Mouse (Mus musculus) liver, embryonic 16.5 days (tissue): ENCODE results near the gene Eea1. TPM values are rescaled to one million over a fixed set of nuclear protein-coding genes. Genes with fewer than 3 reads are reported as not detected.
A peak's percentile ranks its signal among the peaks of the same experiment; 100 is the strongest.

Experiments
- ATAC-seq: fragments of 200-750 bp; cut with Nextera tagmentation; 2 replicates; pipeline ENCODE4 v1.8.0; 2017; ENCODE audit warnings: low read depth, mild to moderate bottlenecking, moderate number of reproducible peaks, moderate library complexity
- H3K27ac ChIP-seq: fragments of 300-500 bp; sonication (generic); 2 replicates; pipeline ENCODE4 v1.5.1; 2014; ENCODE audit warnings: mild to moderate bottlenecking, low read length
- H3K27me3 ChIP-seq: fragments of 300-500 bp; sonication (generic); 2 replicates; pipeline ENCODE4 v1.6.1; 2014; ENCODE audit warnings: low read depth, low read length, mixed read lengths; ENCODE audit not compliant: control insufficient read depth, insufficient read depth
- H3K36me3 ChIP-seq: fragments of 300-500 bp; sonication (generic); 2 replicates; pipeline ENCODE4 v1.6.1; 2014; ENCODE audit warnings: mild to moderate bottlenecking; ENCODE audit not compliant: control insufficient read depth, insufficient read depth
- H3K4me1 ChIP-seq: fragments of 300-500 bp; sonication (generic); 2 replicates; pipeline ENCODE4 v1.6.1; 2014; ENCODE audit warnings: low read depth, low read length, mixed read lengths; ENCODE audit not compliant: control insufficient read depth
- H3K4me2 ChIP-seq: fragments of 300-500 bp; sonication (generic); 2 replicates; pipeline ENCODE4 v1.6.1; 2014; ENCODE audit warnings: low read depth, low read length, mixed read lengths
- H3K4me3 ChIP-seq: fragments of 300-500 bp; sonication (generic); 2 replicates; pipeline ENCODE4 v1.5.1; 2014; ENCODE audit warnings: low read depth, mild to moderate bottlenecking, low read length
- H3K9ac ChIP-seq: fragments of 300-500 bp; sonication (generic); 2 replicates; pipeline ENCODE4 v1.6.1; 2014; ENCODE audit warnings: low read depth, low read length
- H3K9me3 ChIP-seq: fragments of 300-500 bp; sonication (generic); replicated peaks from 2 replicates; pipeline ENCODE4 v1.6.1; 2016; ENCODE audit warnings: low read length; ENCODE audit not compliant: control insufficient read depth
- WGBS: fragments of 180-500 bp; shearing (Covaris S2); extraction: QIAGEN DNeasy Blood & Tissue Kit; methylation state at CpG from one replicate; pipeline ENCODE4 v1.1.7; 2014; ENCODE audit not compliant: insufficient replicate concordance; 5-methylcytosine and 5-hydroxymethylcytosine counted together
- polyA plus RNA-seq: library from polyadenylated mRNA; unstranded; fragments of >200 nt; fragmentation: Nextera tagmentation; extraction: Ambion mirVana; gene quantifications from 2 replicates; pipeline ENCODE4 v1.2.1, GENCODE M21; 2015

Gene Eea1
- polyA plus RNA-seq, 1 experiment from 2014 or later = 7.5 TPM

DNA sequence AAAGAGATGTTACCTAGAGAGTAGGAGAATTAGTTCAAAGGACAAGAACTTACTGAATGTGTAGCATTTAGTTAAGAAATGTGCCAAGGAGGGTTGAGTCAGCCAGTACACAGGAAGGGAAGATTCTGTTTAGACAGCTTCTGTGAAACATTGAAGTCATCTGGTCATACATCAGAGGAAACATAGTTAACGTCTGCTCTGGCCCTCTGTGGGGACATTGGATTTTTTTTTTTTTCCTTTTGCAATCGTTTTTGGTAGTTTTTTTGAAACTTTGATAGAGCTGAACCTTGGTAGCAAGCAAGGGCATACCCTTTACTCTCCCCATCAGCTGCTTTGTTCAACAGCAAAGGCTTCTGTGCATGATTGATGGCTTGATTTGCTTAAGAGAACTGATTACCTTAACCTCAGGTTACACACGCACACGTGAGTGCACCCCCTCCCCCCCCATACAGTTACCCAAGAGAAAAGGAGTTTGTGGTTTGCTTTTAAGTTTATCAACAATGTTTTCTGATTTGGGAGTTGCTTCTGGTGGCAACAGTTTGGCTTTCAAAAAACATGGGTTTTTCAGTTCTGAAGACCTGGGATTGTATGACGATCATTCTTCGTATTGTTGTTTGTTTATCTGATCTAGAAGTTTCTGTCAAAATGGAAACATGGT, 1.4 kb downstream of the Eea1 start:
- no peak for ATAC-seq
- Histone ChIP-seq H3K27ac (no peak overlapping the region), H3K36me3 (no peaks in the 10 kb centered on the region; the same call in 1 of the 2 replicates), H3K4me2 (peak overlapping the region; percentile 82), H3K9ac (peak overlapping the region; percentile 86; the same call in 1 of the 2 replicates), H3K27me3 (no peaks in the 10 kb centered on the region), H3K4me3 (peak overlapping the region; percentile 85), H3K4me1 (peaks cover 17% of the 10 kb centered on the region), H3K9me3 (no peaks in the 10 kb centered on the region)
- WGBS = 30% methylated on average over 6 of the region's 6 CpGs

DNA sequence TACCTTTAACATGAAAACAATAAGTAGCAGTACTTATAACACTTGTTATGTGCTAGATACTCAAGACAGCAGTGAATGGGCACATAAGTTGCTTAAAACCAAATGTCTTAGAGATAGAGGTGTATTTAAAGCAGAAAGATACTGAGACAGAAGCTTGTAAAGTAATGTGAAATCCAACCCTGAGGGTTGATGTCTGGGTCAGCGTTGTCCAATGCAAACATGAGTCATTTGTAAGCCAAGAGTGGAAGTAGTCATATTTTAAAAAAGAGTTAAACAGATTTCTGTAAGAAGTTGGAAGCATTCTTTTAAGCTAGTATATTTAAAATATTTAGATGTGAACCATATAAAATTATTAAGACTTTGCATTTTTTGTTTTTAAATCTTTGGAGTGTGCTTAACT, 4.6 kb downstream of the Eea1 start:
- no peaks in the 10 kb centered on the region; the same call in 1 of the 2 replicates for H3K36me3 ChIP-seq
- H3K4me2 ChIP-seq = no peak overlapping the region
- H3K4me3 ChIP-seq = no peak overlapping the region
- WGBS = 86% methylated on average over 1 of the region's 1 CpGs
- peaks cover 10% of the 10 kb centered on the region for H3K4me1 ChIP-seq
- no peaks in the 10 kb centered on the region for H3K9me3 ChIP-seq
- no peak overlapping the region for H3K27ac ChIP-seq
- no peak for ATAC-seq
- H3K9ac ChIP-seq = no peak overlapping the region
- H3K27me3 ChIP-seq = no peaks in the 10 kb centered on the region

- no peaks in the 10 kb centered on the region for H3K9me3 ChIP-seq
- no peaks in the 10 kb centered on the region for H3K36me3 ChIP-seq
- H3K4me1 ChIP-seq = no peaks in the 10 kb centered on the region; the same call in none of the 2 replicates
- H3K4me3 ChIP-seq = no peak overlapping the region
- ATAC-seq = no peak
- no peak overlapping the region for H3K9ac ChIP-seq
- H3K27me3 ChIP-seq = no peaks in the 10 kb centered on the region
- no peak overlapping the region for H3K4me2 ChIP-seq
- H3K27ac ChIP-seq = no peak overlapping the region
- WGBS = 73% methylated on average over 3 of the region's 3 CpGs
These were observed 9.0 kb downstream of the Eea1 start for GRCm38 (mm10) chr10:95949410-95949809.

- Histone ChIP-seq H3K4me3 (no peak overlapping the region), H3K27ac (no peak overlapping the region), H3K4me2 (no peak overlapping the region), H3K36me3 (no peaks in the 10 kb centered on the region), H3K9me3 (no peaks in the 10 kb centered on the region), H3K4me1 (no peaks in the 10 kb centered on the region; the same call in none of the 2 replicates), H3K27me3 (no peaks in the 10 kb centered on the region), H3K9ac (no peak overlapping the region)
- WGBS = 73% methylated on average over 5 of the region's 5 CpGs
- no peak for ATAC-seq
These were observed 9.7 kb downstream of the Eea1 start for GRCm38 (mm10) chr10:95950194-95950593.

DNA sequence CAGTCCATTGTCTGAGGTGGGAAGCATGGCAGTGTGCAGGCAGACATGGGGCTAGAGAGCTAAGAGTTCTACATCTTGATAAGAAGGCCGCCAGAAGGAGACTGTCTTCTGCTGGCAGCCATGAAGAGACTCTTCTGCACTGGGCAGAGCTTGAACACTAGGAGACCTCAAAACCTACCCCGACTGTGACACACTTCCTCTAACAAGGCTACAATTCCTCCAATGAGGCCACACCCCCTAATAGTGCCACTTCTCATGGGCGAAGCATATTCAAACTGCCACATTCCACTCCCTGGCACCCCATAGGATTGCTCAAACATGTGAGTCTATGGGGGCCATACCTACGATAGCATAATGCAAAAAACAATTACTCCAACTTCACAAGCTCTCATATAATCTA, 10.3 kb downstream of the Eea1 start:
- no peak overlapping the region for H3K4me3 ChIP-seq
- H3K9ac ChIP-seq = no peak overlapping the region
- no peaks in the 10 kb centered on the region for H3K36me3 ChIP-seq
- H3K27me3 ChIP-seq = no peaks in the 10 kb centered on the region
- H3K9me3 ChIP-seq = no peaks in the 10 kb centered on the region
- H3K27ac ChIP-seq = no peak overlapping the region
- H3K4me2 ChIP-seq = no peak overlapping the region
- 68% methylated on average over 4 of the region's 4 CpGs for WGBS
- no peaks in the 10 kb centered on the region; the same call in none of the 2 replicates for H3K4me1 ChIP-seq
- no peak for ATAC-seq

DNA sequence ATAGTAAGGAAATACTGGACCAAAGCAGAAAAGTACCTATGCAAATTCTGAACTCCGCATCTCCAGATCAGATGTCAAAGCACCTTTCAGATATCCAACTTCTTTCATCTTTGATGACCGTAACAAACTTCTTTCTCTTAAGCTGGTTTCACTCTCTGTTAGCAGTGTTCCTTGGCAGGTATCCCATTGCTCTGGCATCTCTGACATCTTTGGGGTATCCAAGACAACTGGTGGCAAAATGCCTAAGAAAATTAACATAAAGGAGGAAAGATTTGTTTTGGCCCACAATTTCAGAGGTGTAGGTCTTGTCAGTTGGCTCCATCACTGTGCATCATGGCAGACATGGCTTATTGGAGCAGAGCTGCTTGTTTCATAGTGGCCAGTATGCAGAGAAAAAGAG, 10.9 kb downstream of the Eea1 start:
- Histone ChIP-seq H3K4me3 (no peak overlapping the region), H3K4me2 (no peak overlapping the region), H3K27ac (no peak overlapping the region), H3K27me3 (no peaks in the 10 kb centered on the region), H3K9ac (no peak overlapping the region), H3K9me3 (no peaks in the 10 kb centered on the region), H3K4me1 (no peaks in the 10 kb centered on the region; the same call in none of the 2 replicates), H3K36me3 (no peaks in the 10 kb centered on the region)
- ATAC-seq = no peak
- 85% methylated on average over 2 of the region's 2 CpGs for WGBS

GRCm38 (mm10) chr10:95956629-95957028, 16.2 kb downstream of the Eea1 start:
- Histone ChIP-seq H3K9ac (no peak overlapping the region), H3K36me3 (no peaks in the 10 kb centered on the region), H3K4me2 (no peak overlapping the region), H3K27ac (no peak overlapping the region), H3K4me3 (no peak overlapping the region), H3K27me3 (no peaks in the 10 kb centered on the region), H3K4me1 (no peaks in the 10 kb centered on the region), H3K9me3 (no peaks in the 10 kb centered on the region)
- 66% methylated on average over 2 of the region's 2 CpGs for WGBS
- no peak for ATAC-seq

GRCm38 (mm10) chr10:95957574-95957973, 17.1 kb downstream of the Eea1 start:
- Histone ChIP-seq H3K27ac (no peak overlapping the region), H3K4me2 (no peak overlapping the region), H3K4me1 (no peaks in the 10 kb centered on the region), H3K36me3 (no peaks in the 10 kb centered on the region), H3K4me3 (no peak overlapping the region), H3K9ac (no peak overlapping the region), H3K27me3 (no peaks in the 10 kb centered on the region), H3K9me3 (no peaks in the 10 kb centered on the region)
- 72% methylated on average over 1 of the region's 1 CpGs for WGBS
- ATAC-seq = no peak

DNA sequence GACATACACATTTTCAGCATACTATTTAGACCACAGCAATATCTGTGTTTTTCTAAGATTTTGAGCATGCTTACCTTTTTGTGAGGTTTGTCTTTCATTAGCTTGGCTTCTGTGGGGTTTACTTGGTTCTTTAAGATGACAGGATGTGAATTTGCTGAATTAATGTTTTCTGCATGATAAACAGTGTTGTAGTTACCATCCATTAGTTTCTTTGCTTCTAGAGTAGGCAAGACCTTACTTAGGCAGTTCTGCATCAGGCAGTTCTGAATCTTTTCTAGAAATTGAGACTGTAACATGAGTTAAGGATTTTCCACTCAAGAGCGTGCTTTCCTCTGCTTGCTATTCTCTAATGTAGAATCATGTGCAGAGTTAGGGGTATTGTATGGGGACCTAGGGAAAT, 24.2 kb downstream of the Eea1 start:
- H3K27ac ChIP-seq = no peak overlapping the region
- H3K27me3 ChIP-seq = no peaks in the 10 kb centered on the region
- no peak overlapping the region for H3K4me3 ChIP-seq

More for the DNA sequence above, 24.2 kb downstream of the Eea1 start:
- WGBS = 83% methylated on average over 1 of the region's 1 CpGs
- no peak for ATAC-seq
- H3K4me2 ChIP-seq = no peak overlapping the region
- H3K9ac ChIP-seq = no peak overlapping the region
- no peaks in the 10 kb centered on the region for H3K9me3 ChIP-seq
- H3K36me3 ChIP-seq = no peaks in the 10 kb centered on the region
- no peaks in the 10 kb centered on the region for H3K4me1 ChIP-seq
